Mouse (Mus musculus) olfactory bulb, adult 2 months (tissue): ENCODE measurements at regions not wholly inside any gene's neighbourhood (a gene's known extent, or its start where the extent isn't known, plus 50 kb on each side); places are given as distances from the start of the nearest gene placed in this dataset.

Experiments
- CTCF ChIP-seq: fragments of 200-500 bp; IDR thresholded peaks from 2 replicates; pipeline ENCODE4 v1.5.1; 2012; ENCODE audit warnings: low read depth, mild to moderate bottlenecking, low read length, moderate library complexity; ENCODE audit not compliant: insufficient read depth
- POLR2A ChIP-seq: fragments of 200-500 bp; IDR thresholded peaks from 2 replicates; pipeline ENCODE4 v1.6.1; 2012; ENCODE audit warnings: mild to moderate bottlenecking, low read depth, low read length, moderate library complexity; ENCODE audit not compliant: insufficient read depth

- no peak for TF ChIP-seq CTCF
- no peak for TF ChIP-seq POLR2A
Measured at GRCm38 (mm10) chr2:9493606-9494145, 387.4 kb upstream of the 4930412O13Rik start.
